Mouse (Mus musculus): ENCODE measurements at regions not wholly inside any gene's neighbourhood (a gene's known extent, or its start where the extent isn't known, plus 50 kb on each side); places are given as distances from the start of the nearest gene placed in this dataset.

- ATAC-seq (ENCODE audit: extremely low read depth, insufficient number of reproducible peaks, low FRiP score, poor library complexity, severe bottlenecking) = no peak
Measured at GRCm38 (mm10) chr1:184545111-184545510, 187.3 kb downstream of the Hlx start.

GRCm38 (mm10) chr1:184542321-184543115 is 189.9 kb downstream of the Hlx start:
- ATAC-seq (ENCODE audit: extremely low read depth, insufficient number of reproducible peaks, low FRiP score, poor library complexity, severe bottlenecking) = no peak

- no peak for ATAC-seq (ENCODE audit: extremely low read depth, insufficient number of reproducible peaks, low FRiP score, poor library complexity, severe bottlenecking)
Measured at GRCm38 (mm10) chr1:184539818-184540217, 192.6 kb downstream of the Hlx start.

- peak; percentile 81 for ATAC-seq (ENCODE audit: extremely low read depth, insufficient number of reproducible peaks, low FRiP score, poor library complexity, severe bottlenecking)
Measured at GRCm38 (mm10) chr1:184536311-184537200, 195.9 kb downstream of the Hlx start.

GRCm38 (mm10) chr1:184535691-184536090 is 196.7 kb downstream of the Hlx start:
- ATAC-seq (ENCODE audit: extremely low read depth, insufficient number of reproducible peaks, low FRiP score, poor library complexity, severe bottlenecking) = no peak

- no peak for ATAC-seq (ENCODE audit: extremely low read depth, insufficient number of reproducible peaks, low FRiP score, poor library complexity, severe bottlenecking)
Measured at GRCm38 (mm10) chr1:184534511-184534910, 197.9 kb downstream of the Hlx start.

- no peak for ATAC-seq (ENCODE audit: extremely low read depth, insufficient number of reproducible peaks, low FRiP score, poor library complexity, severe bottlenecking)
Measured at GRCm38 (mm10) chr1:184533870-184534269, 198.5 kb downstream of the Hlx start.

- ATAC-seq (ENCODE audit: extremely low read depth, insufficient number of reproducible peaks, low FRiP score, poor library complexity, severe bottlenecking) = no peak
Measured at GRCm38 (mm10) chr1:184532488-184533055, 199.8 kb downstream of the Hlx start.

GRCm38 (mm10) chr1:184530606-184531320 is 201.7 kb downstream of the Hlx start:
- ATAC-seq (ENCODE audit: extremely low read depth, insufficient number of reproducible peaks, low FRiP score, poor library complexity, severe bottlenecking) = no peak

GRCm38 (mm10) chr1:184525740-184526139 is 206.7 kb downstream of the Hlx start:
- no peak for ATAC-seq (ENCODE audit: extremely low read depth, insufficient number of reproducible peaks, low FRiP score, poor library complexity, severe bottlenecking)

GRCm38 (mm10) chr1:184519551-184519950 is 212.9 kb downstream of the Hlx start:
- no peak for ATAC-seq (ENCODE audit: extremely low read depth, insufficient number of reproducible peaks, low FRiP score, poor library complexity, severe bottlenecking)

- ATAC-seq (ENCODE audit: extremely low read depth, insufficient number of reproducible peaks, low FRiP score, poor library complexity, severe bottlenecking) = no peak
Measured at GRCm38 (mm10) chr1:184504663-184505062, 227.8 kb downstream of the Hlx start.

- ATAC-seq (ENCODE audit: extremely low read depth, insufficient number of reproducible peaks, low FRiP score, poor library complexity, severe bottlenecking) = no peak
Measured at GRCm38 (mm10) chr1:184503827-184504355, 228.5 kb downstream of the Hlx start.

- no peak for ATAC-seq (ENCODE audit: extremely low read depth, insufficient number of reproducible peaks, low FRiP score, poor library complexity, severe bottlenecking)
Measured at GRCm38 (mm10) chr1:184500702-184501101, 231.7 kb downstream of the Hlx start.

- no peak for ATAC-seq (ENCODE audit: extremely low read depth, insufficient number of reproducible peaks, low FRiP score, poor library complexity, severe bottlenecking)
Measured at GRCm38 (mm10) chr1:184498909-184499525, 233.4 kb downstream of the Hlx start.

- no peak for ATAC-seq (ENCODE audit: extremely low read depth, insufficient number of reproducible peaks, low FRiP score, poor library complexity, severe bottlenecking)
Measured at GRCm38 (mm10) chr1:184497007-184497406, 235.4 kb downstream of the Hlx start.

GRCm38 (mm10) chr1:184493811-184494210 is 238.6 kb downstream of the Hlx start:
- no peak for ATAC-seq (ENCODE audit: extremely low read depth, insufficient number of reproducible peaks, low FRiP score, poor library complexity, severe bottlenecking)

GRCm38 (mm10) chr1:184492115-184492514 is 240.3 kb downstream of the Hlx start:
- ATAC-seq (ENCODE audit: extremely low read depth, insufficient number of reproducible peaks, low FRiP score, poor library complexity, severe bottlenecking) = 0 out of 2 replicates have a peak, but pooled peaks have one; percentile 41
